8 mouse cellular contexts compared by ENCODE assay signal in genomic region chr10:61648737-61649645, GRCm38 (mm10). TPM values are rescaled to one million over a fixed set of nuclear protein-coding genes. Genes with fewer than 3 reads are reported as not detected.
DNase-seq lines count a peak whose midpoint lies in the region; ATAC-seq and TF ChIP-seq lines count a peak whose summit lies in the region.

No protein-coding gene starts in this region.

- DNase-seq in heart, postnatal 10 days = no peak
- no peak for DNase-seq in Patski (ENCODE audit: low read depth, low spot score)
- no peak for DNase-seq in forebrain, embryonic 11.5 days (ENCODE audit: low spot score)
- DNase-seq in frontal cortex, postnatal 10 days (ENCODE audit: low spot score in 2 of 2) = no peak
- DNase-seq in urinary bladder, postnatal 14 days (ENCODE audit: low spot score) = no peak

- H3K36me3 ChIP-seq in heart, embryonic 15.5 days = no peaks in the 10 kb centered on the region
- no peaks in the 10 kb centered on the region; the same call in 1 of the 2 replicates for H3K36me3 ChIP-seq in forebrain, embryonic 11.5 days (ENCODE audit: control insufficient read depth, insufficient read depth, low read length)
- peaks cover 7% of the 10 kb centered on the region; the same call in 1 of the 2 replicates for H3K36me3 ChIP-seq in kidney, embryonic 16.5 days (ENCODE audit: insufficient read depth, low read length)
- peaks cover 21% of the 10 kb centered on the region; the same call in 1 of the 2 replicates for H3K36me3 ChIP-seq in midbrain, embryonic 12.5 days

- POLR2A ChIA-PET in Patski (lab: Charles Lee) = interaction anchor here (2.1 kb wide), 1 partner anchor 22 kb away, joined by 6 read pairs; no protein-coding TSS in a partner anchor

- peak overlapping the region; percentile 87 for H3K9ac ChIP-seq in heart, embryonic 15.5 days
- peak overlapping the region; percentile 84 for H3K9ac ChIP-seq in forebrain, embryonic 11.5 days (ENCODE audit: low read length)
- H3K9ac ChIP-seq in kidney, embryonic 16.5 days (replicated peaks; ENCODE audit: low read length) = peak overlapping the region; percentile 80
- H3K9ac ChIP-seq in midbrain, embryonic 12.5 days (replicated peaks) = peak overlapping the region; percentile 89

- peaks cover 12% of the 10 kb centered on the region for H3K4me1 ChIP-seq in heart, embryonic 15.5 days (replicated peaks)
- 0 out of 2 replicates have a peak, but pooled peaks cover 2% of the 10 kb centered on the region for H3K4me1 ChIP-seq in forebrain, embryonic 11.5 days (replicated peaks; ENCODE audit: control insufficient read depth, insufficient read depth, low read length)
- 0 out of 2 replicates have a peak, but pooled peaks cover 8% of the 10 kb centered on the region for H3K4me1 ChIP-seq in kidney, embryonic 16.5 days (ENCODE audit: insufficient read depth, low read length)
- peaks cover 17% of the 10 kb centered on the region for H3K4me1 ChIP-seq in midbrain, embryonic 12.5 days

- no peak for TF ChIP-seq CTCF in Patski (IDR thresholded peaks at IDR 0.05)

- H3K27me3 ChIP-seq in heart, embryonic 15.5 days = no peaks in the 10 kb centered on the region
- H3K27me3 ChIP-seq in Patski = no peaks in the 10 kb centered on the region
- no peaks in the 10 kb centered on the region for H3K27me3 ChIP-seq in forebrain, embryonic 11.5 days (ENCODE audit: control insufficient read depth, insufficient read depth, low read length)
- H3K27me3 ChIP-seq in kidney, embryonic 16.5 days (ENCODE audit: insufficient read depth, low read length) = no peaks in the 10 kb centered on the region
- no peaks in the 10 kb centered on the region for H3K27me3 ChIP-seq in midbrain, embryonic 12.5 days

- no peaks in the 10 kb centered on the region for H3K9me3 ChIP-seq in heart, embryonic 15.5 days (replicated peaks)
- H3K9me3 ChIP-seq in forebrain, embryonic 11.5 days (ENCODE audit: control insufficient read depth, low read length) = no peaks in the 10 kb centered on the region
- H3K9me3 ChIP-seq in kidney, embryonic 16.5 days (ENCODE audit: low read length) = no peaks in the 10 kb centered on the region
- H3K9me3 ChIP-seq in midbrain, embryonic 12.5 days = no peaks in the 10 kb centered on the region

- peak overlapping the region; percentile 89 for H3K4me3 ChIP-seq in heart, embryonic 15.5 days
- peak overlapping the region; percentile 78 for H3K4me3 ChIP-seq in forebrain, embryonic 11.5 days (ENCODE audit: low read depth, low read length)
- peak overlapping the region; percentile 87 for H3K4me3 ChIP-seq in kidney, embryonic 16.5 days (ENCODE audit: low read length)
- peak overlapping the region; percentile 83 for H3K4me3 ChIP-seq in midbrain, embryonic 12.5 days

- 1% methylated on average over 45 of the region's 49 CpGs for WGBS in heart, embryonic 15.5 days
- 1% methylated on average over 49 of the region's 49 CpGs for WGBS in forebrain, embryonic 11.5 days
- under 1% methylated on average over 42 of the region's 49 CpGs for WGBS in kidney, embryonic 16.5 days
- 3% methylated on average over 37 of the region's 49 CpGs for WGBS in midbrain, embryonic 12.5 days

- in situ Hi-C loops in Patski (cut with MboI; ENCODE audit: low pct_unique_long_range_greater_than_20kb) = no loop called here

- CTCF ChIA-PET in Patski (lab: Charles Lee) = interaction anchor here (1.2 to 1.3 kb wide), 2 partner anchors 15 to 42 kb away, joined by 4 read pairs; no protein-coding TSS in a partner anchor

- intact Hi-C loops in heart, postnatal 10 days (cut with DNase I) = loop anchor here (5.0 kb wide), 1 partner anchor 172 kb away; the partner anchor contains the start of gene Lrrc20

- peak overlapping the region; percentile 80 for H3K27ac ChIP-seq in heart, embryonic 15.5 days
- H3K27ac ChIP-seq in forebrain, embryonic 11.5 days (ENCODE audit: low read depth, low read length) = peak overlapping the region; percentile 31; the same call in 1 of the 2 replicates
- peak overlapping the region; percentile 64 for H3K27ac ChIP-seq in kidney, embryonic 16.5 days (ENCODE audit: low read length)
- peak overlapping the region; percentile 81 for H3K27ac ChIP-seq in midbrain, embryonic 12.5 days (replicated peaks)

- H3K4me2 ChIP-seq in heart, embryonic 15.5 days = peak overlapping the region; percentile 91
- H3K4me2 ChIP-seq in forebrain, embryonic 11.5 days (ENCODE audit: low read depth, low read length, severe bottlenecking) = peak overlapping the region; percentile 76
- H3K4me2 ChIP-seq in kidney, embryonic 16.5 days (replicated peaks; ENCODE audit: low read depth, low read length) = peak overlapping the region; percentile 85
- peak overlapping the region; percentile 91 for H3K4me2 ChIP-seq in midbrain, embryonic 12.5 days (replicated peaks)

- ATAC-seq in heart, embryonic 15.5 days (replicated peaks; ENCODE audit: insufficient number of reproducible peaks, insufficient read depth, low FRiP score, low read depth) = peak; percentile 53
- ATAC-seq in Patski = peak; percentile 41
- ATAC-seq in forebrain, embryonic 11.5 days (replicated peaks; ENCODE audit: low FRiP score) = peak; percentile 8; the same call in 1 of the 2 replicates
- ATAC-seq in kidney, embryonic 16.5 days (ENCODE audit: low FRiP score, low TSS enrichment) = peak; percentile 64
- ATAC-seq in midbrain, embryonic 12.5 days (ENCODE audit: low FRiP score, low read depth) = peak; percentile 3

RNA-seq across cellular contexts. Expression of gene Ppa1, which starts 0.6 kb away (rescaled TPM):
- 84.9 and 95.0 TPM in 2 replicates for polyA plus RNA-seq in heart, embryonic 15.5 days (2015; fragmentation: Nextera tagmentation; extraction: Ambion mirVana)
- total RNA-seq in heart, postnatal 10 days (2021) = 10 to 100 TPM; 45.1 to 52.5 TPM
- polyA plus RNA-seq in Patski (2021) = 112 TPM
- polyA plus RNA-seq in forebrain, embryonic 11.5 days (2014; fragmentation: Nextera tagmentation; extraction: Ambion mirVana) = 325 and 330 TPM in 2 replicates
- 179 and 180 TPM in 2 replicates for polyA plus RNA-seq in kidney, embryonic 16.5 days (2015; fragmentation: Nextera tagmentation; extraction: Ambion mirVana)
- 236 and 247 TPM in 2 replicates for polyA plus RNA-seq in midbrain, embryonic 12.5 days (2016; fragmentation: Nextera tagmentation; extraction: Ambion mirVana)

RNA-seq across cellular contexts. Expression of gene Sar1a, which starts 31.1 kb away (rescaled TPM):
- polyA plus RNA-seq in heart, embryonic 15.5 days (2015; fragmentation: Nextera tagmentation; extraction: Ambion mirVana) = 145 and 178 TPM in 2 replicates
- total RNA-seq in heart, postnatal 10 days (2021) = 100 to 1,000 TPM; 144 to 158 TPM
- polyA plus RNA-seq in Patski (2021) = 146 TPM
- 231 and 238 TPM in 2 replicates for polyA plus RNA-seq in forebrain, embryonic 11.5 days (2014; fragmentation: Nextera tagmentation; extraction: Ambion mirVana)
- 247 and 260 TPM in 2 replicates for polyA plus RNA-seq in kidney, embryonic 16.5 days (2015; fragmentation: Nextera tagmentation; extraction: Ambion mirVana)
- 203 and 228 TPM in 2 replicates for polyA plus RNA-seq in midbrain, embryonic 12.5 days (2016; fragmentation: Nextera tagmentation; extraction: Ambion mirVana)

RNA-seq across cellular contexts. Expression of gene Tysnd1, which starts 46.3 kb away (rescaled TPM):
- 21.5 and 30.5 TPM in 2 replicates for polyA plus RNA-seq in heart, embryonic 15.5 days (2015; fragmentation: Nextera tagmentation; extraction: Ambion mirVana)
- total RNA-seq in heart, postnatal 10 days (2021) = 10 to 100 TPM; 25.9 to 26.6 TPM
- 30.6 TPM for polyA plus RNA-seq in Patski (2021)
- polyA plus RNA-seq in forebrain, embryonic 11.5 days (2014; fragmentation: Nextera tagmentation; extraction: Ambion mirVana) = 33.4 and 39.0 TPM in 2 replicates
- 31.2 and 37.0 TPM in 2 replicates for polyA plus RNA-seq in kidney, embryonic 16.5 days (2015; fragmentation: Nextera tagmentation; extraction: Ambion mirVana)
- 30.9 and 33.2 TPM in 2 replicates for polyA plus RNA-seq in midbrain, embryonic 12.5 days (2016; fragmentation: Nextera tagmentation; extraction: Ambion mirVana)

RNA-seq across cellular contexts. Expression of gene Npffr1, which starts 53.7 kb away (rescaled TPM):
- polyA plus RNA-seq in heart, embryonic 15.5 days (2015; fragmentation: Nextera tagmentation; extraction: Ambion mirVana) = not detected in 2 replicates
- under 1 TPM; 0.07 to 0.10 TPM for total RNA-seq in heart, postnatal 10 days (2021)
- 0.26 TPM for polyA plus RNA-seq in Patski (2021)
- polyA plus RNA-seq in forebrain, embryonic 11.5 days (2014; fragmentation: Nextera tagmentation; extraction: Ambion mirVana) = 0.05 and 0.09 TPM in 2 replicates
- 0.12 TPM in 2 replicates for polyA plus RNA-seq in kidney, embryonic 16.5 days (2015; fragmentation: Nextera tagmentation; extraction: Ambion mirVana)
- polyA plus RNA-seq in midbrain, embryonic 12.5 days (2016; fragmentation: Nextera tagmentation; extraction: Ambion mirVana) = 0.17 and 0.18 TPM in 2 replicates

Comparison
In these comparisons a context has a peak if more than half of its experiments do, and no peak if none do; other contexts are left out.
1. ATAC-seq: peak in every context shown above with its lines; median percentile 64 in kidney, embryonic 16.5 days; 53 in heart, embryonic 15.5 days; 41 in Patski; 8 in forebrain, embryonic 11.5 days; 3 in midbrain, embryonic 12.5 days.
2. H3K27ac ChIP-seq: peak in every context shown above with its lines; median percentile 81 in midbrain, embryonic 12.5 days; 80 in heart, embryonic 15.5 days; 64 in kidney, embryonic 16.5 days; 31 in forebrain, embryonic 11.5 days.